In genomic region chr13:92131384-92132150, GRCm38 (mm10) we compare ENCODE assay signal across 8 mouse cellular contexts. TPM values are rescaled to one million over a fixed set of nuclear protein-coding genes. Genes with fewer than 3 reads are reported as not detected.
DNase-seq lines count a peak whose midpoint lies in the region; ATAC-seq and TF ChIP-seq lines count a peak whose summit lies in the region.

Gene Rasgrf2, minus strand, starts transcription at chr13:92131656.

- H3K4me2 ChIP-seq in limb, embryonic 13.5 days (replicated peaks), result peak within 1 kb of the TSS; percentile 94
- peak within 1 kb of the TSS; percentile 50 for H3K4me2 ChIP-seq in myocyte (ENCODE audit: low read depth)

- 2% methylated on average over 70 of the region's 70 CpGs for WGBS in limb, embryonic 13.5 days

- ATAC-seq in limb, embryonic 13.5 days (ENCODE audit: low FRiP score, low read depth), result peak; percentile 65

- peak within 1 kb of the TSS; percentile 52 for H3K4me3 ChIP-seq in limb, embryonic 13.5 days
- no peak within 1 kb of the TSS for H3K4me3 ChIP-seq in myocyte

- no peaks in the 10 kb centered on the region for H3K9me3 ChIP-seq in limb, embryonic 13.5 days

- DNase-seq in cerebellum, postnatal 4 days (ENCODE audit: low spot score in 2 of 2), result peak; percentile 8 to 25
- no peak for DNase-seq in cerebellum, postnatal 36 days
- DNase-seq in embryo, embryonic 11.5 days (ENCODE audit: low read depth, low spot score), result peak; percentile 35
- DNase-seq in heart, adult 8-10 months (ENCODE audit: low spot score), result no peak
- DNase-seq in kidney, adult 9 months, result peak; percentile 37
- peak; percentile 18 to 59 for DNase-seq in urinary bladder, postnatal 4 days (ENCODE audit: low spot score in 2 of 2)

- H3K9ac ChIP-seq in limb, embryonic 13.5 days, result peak within 1 kb of the TSS; percentile 58

- no peak within 1 kb of the TSS for H3ac ChIP-seq in myocyte (ENCODE audit: control insufficient read depth, insufficient read length)

- H3K27me3 ChIP-seq in limb, embryonic 13.5 days, result peaks cover 57% of the 10 kb centered on the region
- H3K27me3 ChIP-seq in myocyte (ENCODE audit: control insufficient read depth, insufficient read depth, insufficient read length), result peaks cover 17% of the 10 kb centered on the region

- H3K4me1 ChIP-seq in limb, embryonic 13.5 days, result peaks cover 11% of the 10 kb centered on the region; the same call in 1 of the 2 replicates

- no peaks in the 10 kb centered on the region for H3K36me3 ChIP-seq in limb, embryonic 13.5 days
- no peaks in the 10 kb centered on the region for H3K36me3 ChIP-seq in myocyte (ENCODE audit: control insufficient read depth, insufficient read depth)

- no peak for TF ChIP-seq POLR2A in myocyte (IDR thresholded peaks at IDR 0.05; ENCODE audit: insufficient read length, low read depth)

- no peaks in the 10 kb centered on the region for H3K79me2 ChIP-seq in myocyte (ENCODE audit: control insufficient read depth, insufficient read depth)

- no peak within 1 kb of the TSS for H3K27ac ChIP-seq in limb, embryonic 13.5 days

TF ChIP-seq in myocyte, 11 proteins besides CTCF, POLR2A, EP300 and RAD21:
- TF ChIP-seq CEBPB (IDR thresholded peaks at IDR 0.05; ENCODE audit: insufficient read depth, poor library complexity, severe bottlenecking) (no peak), TCF3 (IDR thresholded peaks at IDR 0.05; ENCODE audit: insufficient read length, low read depth) (no peak), TCF12 (IDR thresholded peaks at IDR 0.05; ENCODE audit: insufficient read depth, poor library complexity, severe bottlenecking) (no peak), MYOG (IDR thresholded peaks at IDR 0.05; ENCODE audit: control insufficient read depth in 1 of 3, insufficient read depth in 1 of 3, insufficient read length in 2 of 3, low read depth in 2 of 3) (no peak), POLR2AphosphoS2 (IDR thresholded peaks at IDR 0.05; ENCODE audit: insufficient read length, low read depth) (no peak)

RNA-seq across cellular contexts. Expression of gene Rasgrf2, which starts in this region (rescaled TPM):
- 10 to 100 TPM in 3 of 4 experiments, 1 to 10 TPM in 1; 8.8 to 15.9 (median 12.0) TPM for total RNA-seq in heart, adult 8-10 months (2022)
- 0.19 and 0.31 TPM in 2 replicates for polyA plus RNA-seq in limb, embryonic 13.5 days (2015; fragmentation: Nextera tagmentation; extraction: Ambion mirVana)
- polyA plus RNA-seq in myocyte (2012; fragmentation: generic; extraction: Trizol), result 0.07 TPM

Comparison
In these comparisons a context has a peak if more than half of its experiments do, and no peak if none do; other contexts are left out.
1. DNase-seq: peak in cerebellum, postnatal 4 days (2 of 2), embryo, embryonic 11.5 days (single experiment), kidney, adult 9 months (single experiment) and urinary bladder, postnatal 4 days (2 of 2); none in cerebellum, postnatal 36 days (0 of 2) and heart, adult 8-10 months (single experiment).
2. Peak in ATAC-seq, H3K4me3 ChIP-seq, H3K9ac ChIP-seq and H3K4me2 ChIP-seq in limb, embryonic 13.5 days; RNA of the gene not detected or under 1 TPM.